Mouse (Mus musculus): Measurements from ENCODE around the gene Tmem37.
A peak's percentile ranks its signal among the peaks of the same experiment; 100 is the strongest.

Gene Tmem37

GRCm38 (mm10) chr1:120073519-120074306 lies at the start of gene Tmem37:
Tmem37 (minus strand) TSS chr1:120074074.
- DNase-seq (ENCODE audit: low read depth, low spot score): peak; percentile 66

- no peak for DNase-seq (ENCODE audit: low read depth, low spot score)
These were observed 48.9 kb upstream of the Tmem37 start for GRCm38 (mm10) chr1:120122634-120123383.

- no peak for DNase-seq (ENCODE audit: low read depth, low spot score)
These were observed 48.2 kb upstream of the Tmem37 start for GRCm38 (mm10) chr1:120121930-120122530.

- DNase-seq (ENCODE audit: low read depth, low spot score): peak; percentile 97
These were observed 47.3 kb upstream of the Tmem37 start, which contains the start of the genes Dbi and 3110009E18Rik for GRCm38 (mm10) chr1:120120969-120121811. Dbi (minus strand) TSS chr1:120121078. 3110009E18Rik (plus strand) TSS chr1:120121187.

GRCm38 (mm10) chr1:120120141-120120968 lies 46.5 kb upstream of the Tmem37 start:
- DNase-seq (ENCODE audit: low read depth, low spot score): peak; percentile 35

- DNase-seq (ENCODE audit: low read depth, low spot score): no peak
These were observed 45.5 kb upstream of the Tmem37 start for GRCm38 (mm10) chr1:120119389-120119788.

- no peak for DNase-seq (ENCODE audit: low read depth, low spot score)
These were observed 45.0 kb upstream of the Tmem37 start for GRCm38 (mm10) chr1:120118854-120119253.

- no peak for DNase-seq (ENCODE audit: low read depth, low spot score)
These were observed 42.2 kb upstream of the Tmem37 start for GRCm38 (mm10) chr1:120116106-120116505.

- peak; percentile 5 for DNase-seq (ENCODE audit: low read depth, low spot score)
These were observed 41.8 kb upstream of the Tmem37 start for GRCm38 (mm10) chr1:120115671-120116081.

GRCm38 (mm10) chr1:120112251-120113187 lies 38.6 kb upstream of the Tmem37 start:
- DNase-seq (ENCODE audit: low read depth, low spot score): no peak

- no peak for DNase-seq (ENCODE audit: low read depth, low spot score)
These were observed 37.9 kb upstream of the Tmem37 start for GRCm38 (mm10) chr1:120111766-120112165.

GRCm38 (mm10) chr1:120109741-120110432 lies 36.0 kb upstream of the Tmem37 start:
- no peak for DNase-seq (ENCODE audit: low read depth, low spot score)

GRCm38 (mm10) chr1:120105556-120105959 lies 31.7 kb upstream of the Tmem37 start:
- no peak for DNase-seq (ENCODE audit: low read depth, low spot score)

GRCm38 (mm10) chr1:120101227-120101609 lies 27.3 kb upstream of the Tmem37 start:
- DNase-seq (ENCODE audit: low read depth, low spot score): no peak

GRCm38 (mm10) chr1:120100456-120101226 lies 26.8 kb upstream of the Tmem37 start:
- no peak for DNase-seq (ENCODE audit: low read depth, low spot score)

GRCm38 (mm10) chr1:120099483-120099882 lies 25.6 kb upstream of the Tmem37 start:
- DNase-seq (ENCODE audit: low read depth, low spot score): no peak

- peak; percentile 57 for DNase-seq (ENCODE audit: low read depth, low spot score)
These were observed 24.5 kb upstream of the Tmem37 start for GRCm38 (mm10) chr1:120098327-120098726.

- no peak for DNase-seq (ENCODE audit: low read depth, low spot score)
These were observed 21.0 kb upstream of the Tmem37 start for GRCm38 (mm10) chr1:120094920-120095319.

All from forelimb bud, embryonic 11.5 days (tissue).